Mouse (Mus musculus) heart, embryonic 11.5 days (tissue): ENCODE results near the gene AF067063. TPM values are rescaled to one million over a fixed set of nuclear protein-coding genes. Genes with fewer than 3 reads are reported as not detected.
"Not testable (repeated sequence)": the region's sequence is repeated elsewhere in the genome, so short reads cannot be mapped to it uniquely, and the experiment has no call there.

Source experiments
- ATAC-seq: fragments of 200-750 bp; cut with Nextera tagmentation; replicated peaks from 2 replicates; pipeline ENCODE4 v1.8.0; 2017; ENCODE audit warnings: moderate library complexity; ENCODE audit not compliant: insufficient number of reproducible peaks, low FRiP score, low TSS enrichment
- H3K27ac ChIP-seq: fragments of 300-500 bp; sonication (generic); 2 replicates; pipeline ENCODE4 v1.5.1; 2014; ENCODE audit warnings: mild to moderate bottlenecking, low read depth, low read length
- H3K27me3 ChIP-seq: fragments of 300-500 bp; sonication (generic); 2 replicates; pipeline ENCODE4 v1.6.1; 2014; ENCODE audit warnings: mild to moderate bottlenecking, low read length, mixed read lengths; ENCODE audit not compliant: control insufficient read depth, insufficient read depth
- H3K36me3 ChIP-seq: fragments of 300-500 bp; sonication (generic); 2 replicates; pipeline ENCODE4 v1.6.1; 2014; ENCODE audit warnings: mild to moderate bottlenecking, low read length, moderate library complexity, mixed read lengths; ENCODE audit not compliant: control insufficient read depth, insufficient read depth
- H3K4me1 ChIP-seq: fragments of 300-500 bp; sonication (generic); 2 replicates; pipeline ENCODE4 v1.6.1; 2014; ENCODE audit warnings: low read length; ENCODE audit not compliant: control insufficient read depth, insufficient read depth
- H3K4me2 ChIP-seq: fragments of 300-500 bp; sonication (generic); 2 replicates; pipeline ENCODE4 v1.6.1; 2014; ENCODE audit warnings: mild to moderate bottlenecking, moderate library complexity
- H3K4me3 ChIP-seq: fragments of 300-500 bp; sonication (generic); 2 replicates; pipeline ENCODE4 v1.5.1; 2014; ENCODE audit warnings: low read depth, low read length
- H3K9ac ChIP-seq: fragments of 300-500 bp; sonication (generic); 2 replicates; pipeline ENCODE4 v1.6.1; 2014; ENCODE audit warnings: mild to moderate bottlenecking, low read depth, low read length, moderate library complexity
- H3K9me3 ChIP-seq: fragments of 300-500 bp; sonication (generic); replicated peaks from 2 replicates; pipeline ENCODE4 v1.6.1; 2016; ENCODE audit warnings: low read length; ENCODE audit not compliant: control insufficient read depth
- WGBS: fragments of 180-500 bp; shearing (Covaris S2); extraction: QIAGEN DNeasy Blood & Tissue Kit; methylation state at CpG from one replicate; pipeline ENCODE4 v1.1.7; 2014; ENCODE audit not compliant: insufficient replicate concordance; 5-methylcytosine and 5-hydroxymethylcytosine counted together
- polyA plus RNA-seq: library from polyadenylated mRNA; unstranded; fragments of >200 nt; fragmentation: Nextera tagmentation; extraction: Ambion mirVana; gene quantifications from 2 replicates; pipeline ENCODE4 v1.2.1, GENCODE M21; 2014

The AF067063 gene
- polyA plus RNA-seq: not detected in 2 replicates

- H3K4me1 ChIP-seq, H3K4me3 ChIP-seq, H3K27me3 ChIP-seq, H3K4me2 ChIP-seq, H3K36me3 ChIP-seq, ATAC-seq, H3K27ac ChIP-seq, H3K9me3 ChIP-seq, H3K9ac ChIP-seq: not testable (repeated sequence)
These were observed at the start of gene AF067063 for GRCm38 (mm10) chr13:119830116-119830515. AF067063 (minus strand) TSS chr13:119830216.

GRCm38 (mm10) chr13:119864395-119864999, 34.5 kb upstream of the AF067063 start:
- H3K9me3 ChIP-seq, H3K4me1 ChIP-seq, H3K27ac ChIP-seq, H3K4me3 ChIP-seq, H3K36me3 ChIP-seq, ATAC-seq, H3K9ac ChIP-seq, H3K4me2 ChIP-seq, H3K27me3 ChIP-seq: not testable (repeated sequence)
- WGBS: 65% methylated on average over 6 of the region's 7 CpGs

GRCm38 (mm10) chr13:119862399-119862798, 32.4 kb upstream of the AF067063 start:
- H3K9me3 ChIP-seq, H3K36me3 ChIP-seq, ATAC-seq, H3K4me1 ChIP-seq, H3K27me3 ChIP-seq, H3K4me2 ChIP-seq, H3K27ac ChIP-seq, H3K9ac ChIP-seq, H3K4me3 ChIP-seq: not testable (repeated sequence)
- no CpG with 5 or more reads among the region's 6 CpGs for WGBS

GRCm38 (mm10) chr13:119839982-119840381, 10.0 kb upstream of the AF067063 start:
- H3K9ac ChIP-seq, H3K9me3 ChIP-seq, H3K27ac ChIP-seq, H3K27me3 ChIP-seq, ATAC-seq, H3K4me3 ChIP-seq, H3K4me2 ChIP-seq, H3K36me3 ChIP-seq, H3K4me1 ChIP-seq: not testable (repeated sequence)
- 23% methylated on average over 6 of the region's 6 CpGs for WGBS

GRCm38 (mm10) chr13:119837719-119838337, 7.8 kb upstream of the AF067063 start:
- not testable (repeated sequence) for H3K4me1 ChIP-seq, ATAC-seq, H3K27ac ChIP-seq, H3K36me3 ChIP-seq, H3K9me3 ChIP-seq, H3K9ac ChIP-seq, H3K4me3 ChIP-seq, H3K4me2 ChIP-seq, H3K27me3 ChIP-seq
- WGBS: 3% methylated on average over 14 of the region's 23 CpGs

- peak overlapping the region; percentile 32 for H3K4me2 ChIP-seq
- H3K4me1 ChIP-seq, H3K36me3 ChIP-seq, H3K27ac ChIP-seq, H3K27me3 ChIP-seq, H3K9me3 ChIP-seq, H3K9ac ChIP-seq, H3K4me3 ChIP-seq: not testable (repeated sequence)
- peak; percentile 46 for ATAC-seq
- 11% methylated on average over 20 of the region's 23 CpGs for WGBS
These were observed 6.4 kb upstream of the AF067063 start for GRCm38 (mm10) chr13:119836324-119836811.

GRCm38 (mm10) chr13:119835320-119836056, 5.5 kb upstream of the AF067063 start, which contains the start of gene D13Ertd608e:
D13Ertd608e (plus strand) TSS chr13:119836006.
- not testable (repeated sequence) for ATAC-seq, H3K4me1 ChIP-seq, H3K27me3 ChIP-seq, H3K36me3 ChIP-seq, H3K4me3 ChIP-seq, H3K9me3 ChIP-seq, H3K9ac ChIP-seq, H3K27ac ChIP-seq
- 11% methylated on average over 18 of the region's 25 CpGs for WGBS
- peak within 1 kb of the TSS; percentile 32 for H3K4me2 ChIP-seq

GRCm38 (mm10) chr13:119817579-119818206, 12.3 kb downstream of the AF067063 start:
- Histone ChIP-seq H3K27me3 (no peaks in the 10 kb centered on the region), H3K27ac (no peak overlapping the region), H3K4me1 (no peaks in the 10 kb centered on the region), H3K9me3 (no peaks in the 10 kb centered on the region), H3K4me3 (no peak overlapping the region), H3K9ac (no peak overlapping the region), H3K4me2 (no peak overlapping the region), H3K36me3 (no peaks in the 10 kb centered on the region)
- no peak for ATAC-seq
- WGBS: 26% methylated on average over 2 of the region's 2 CpGs
